Comparison of ENCODE assay signal across 18 mouse cellular contexts in the genomic region with DNA sequence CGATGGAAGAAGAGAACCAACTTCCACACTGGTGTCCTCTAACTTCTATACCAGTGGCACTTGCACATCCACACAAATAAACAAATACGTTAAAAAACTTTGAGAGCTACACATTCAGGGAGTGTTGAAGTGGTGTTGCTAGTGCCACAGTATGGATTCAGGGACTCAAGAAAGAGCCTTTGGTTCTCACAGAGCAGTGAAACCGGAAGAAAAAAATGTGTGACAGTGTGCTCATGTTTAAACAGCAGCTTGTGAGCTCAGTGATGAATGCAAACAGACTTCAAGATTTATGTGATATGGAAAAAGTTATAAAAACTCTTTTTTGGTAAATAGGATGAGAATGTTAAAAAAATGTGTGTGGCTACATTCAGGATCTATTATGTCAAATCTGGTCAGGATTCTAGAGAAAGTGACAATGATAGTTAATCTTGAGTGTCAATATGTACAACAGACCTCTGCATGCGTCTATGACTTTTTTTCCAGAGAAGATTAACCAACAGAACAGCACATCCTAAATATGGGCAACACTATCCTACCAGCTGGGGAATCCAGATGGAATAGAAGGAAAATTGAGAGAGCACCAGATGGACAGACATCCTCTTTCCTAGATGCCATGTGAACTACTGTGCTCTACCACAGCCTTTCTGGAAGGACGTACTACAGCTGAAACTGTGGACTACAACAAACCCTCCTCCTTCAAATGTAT. TPM values are rescaled to one million over a fixed set of nuclear protein-coding genes. Genes with fewer than 3 reads are reported as not detected.
DNase-seq lines count a peak whose midpoint lies in the region; ATAC-seq and TF ChIP-seq lines count a peak whose summit lies in the region.
"Had no signal": no experiment of that assay in that cellular context is flagged by ENCODE, and none has a peak within 500 bp of the region (broad histone marks: within the 10 kb centered on the region; RNA-seq: fewer than 3 reads in every experiment).

No protein-coding gene starts in this region.

- no peaks in the 10 kb centered on the region for H3K27me3 ChIP-seq in forebrain, postnatal 0 days (ENCODE audit: insufficient read depth, low read length)
- H3K27me3 ChIP-seq in forebrain, embryonic 13.5 days: no peaks in the 10 kb centered on the region
- H3K27me3 ChIP-seq in midbrain, embryonic 16.5 days (ENCODE audit: control insufficient read depth, insufficient read depth, low read depth, low read length): no peaks in the 10 kb centered on the region
- H3K27me3 ChIP-seq in thymus, adult 2 months (ENCODE audit: control insufficient read depth, insufficient read depth, low read length): no peaks in the 10 kb centered on the region
- H3K27me3 ChIP-seq: hindbrain, embryonic 15.5 days; lung, embryonic 15.5 days had no signal

- H3K4me3 ChIP-seq in forebrain, postnatal 0 days (ENCODE audit: low read depth, low read length): no peak overlapping the region
- no peak overlapping the region for H3K4me3 ChIP-seq in forebrain, embryonic 13.5 days
- H3K4me3 ChIP-seq in midbrain, embryonic 16.5 days (ENCODE audit: low read depth, low read length): no peak overlapping the region
- no peak overlapping the region for H3K4me3 ChIP-seq in thymus, adult 2 months (ENCODE audit: control insufficient read depth, insufficient read depth, low read length)
- H3K4me3 ChIP-seq: hindbrain, embryonic 15.5 days; lung, embryonic 15.5 days had no signal

- no peak for TF ChIP-seq CTCF in forebrain, postnatal 0 days (IDR thresholded peaks at IDR 0.05; ENCODE audit: low read depth)
- TF ChIP-seq CTCF in thymus, adult 2 months (IDR thresholded peaks at IDR 0.05; ENCODE audit: borderline replicate concordance, control insufficient read depth, extremely low read depth, insufficient read depth, low read length, poor library complexity): no peak

- DNase-seq in forebrain, postnatal 0 days: peak; percentile 40
- peak; percentile 17 for DNase-seq in right cerebral cortex, adult 18-20 months
- DNase-seq in right cerebral cortex, postnatal 14 days: no peak
- DNase-seq in left cerebral cortex, postnatal 25 days (ENCODE audit: low spot score in 2 of 2): peak; percentile 8 to 46
- DNase-seq in lung, postnatal 4 days: no peak
- DNase-seq in thymus, adult 2 months: no peak
- DNase-seq: kidney, adult 11 months; kidney, postnatal 14 days; liver; right cerebral cortex, postnatal 25 days; thymus, postnatal 25 days had no signal

- no peak overlapping the region for H3K27ac ChIP-seq in forebrain, postnatal 0 days (ENCODE audit: low read depth, low read length)
- no peak overlapping the region for H3K27ac ChIP-seq in forebrain, embryonic 13.5 days
- no peak overlapping the region for H3K27ac ChIP-seq in midbrain, embryonic 16.5 days (ENCODE audit: low read length)
- no peak overlapping the region for H3K27ac ChIP-seq in thymus, adult 2 months (ENCODE audit: control insufficient read depth, insufficient read depth, low read length)
- H3K27ac ChIP-seq: hindbrain, embryonic 15.5 days; lung, embryonic 15.5 days had no signal

- no peak overlapping the region for H3K9ac ChIP-seq in forebrain, postnatal 0 days
- H3K9ac ChIP-seq in forebrain, embryonic 13.5 days: no peak overlapping the region
- H3K9ac ChIP-seq in midbrain, embryonic 16.5 days (ENCODE audit: low read depth, low read length): no peak overlapping the region
- H3K9ac ChIP-seq: hindbrain, embryonic 15.5 days; lung, embryonic 15.5 days had no signal

- no peaks in the 10 kb centered on the region for H3K36me3 ChIP-seq in forebrain, postnatal 0 days (ENCODE audit: insufficient read depth)
- H3K36me3 ChIP-seq in forebrain, embryonic 13.5 days (ENCODE audit: poor library complexity, severe bottlenecking): no peaks in the 10 kb centered on the region
- no peaks in the 10 kb centered on the region for H3K36me3 ChIP-seq in midbrain, embryonic 16.5 days (ENCODE audit: control insufficient read depth, insufficient read depth, low read length)
- H3K36me3 ChIP-seq in thymus, adult 2 months (ENCODE audit: control insufficient read depth, insufficient read depth, low read length): no peaks in the 10 kb centered on the region
- H3K36me3 ChIP-seq: hindbrain, embryonic 15.5 days; lung, embryonic 15.5 days had no signal

- ATAC-seq in forebrain, postnatal 0 days: peak; percentile 81
- ATAC-seq in forebrain, embryonic 13.5 days: no peak
- ATAC-seq in midbrain, embryonic 16.5 days: no peak

- TF ChIP-seq POLR2A in thymus, adult 2 months (IDR thresholded peaks at IDR 0.05; ENCODE audit: control insufficient read depth, extremely low read depth, insufficient read depth, low read length, poor library complexity): no peak

- WGBS in forebrain, postnatal 0 days: 69% methylated on average over 5 of the region's 5 CpGs
- WGBS in forebrain, embryonic 13.5 days: 90% methylated on average over 5 of the region's 5 CpGs
- whole genome bisulfite sequencing in midbrain, embryonic 16.5 days: 89% methylated on average over 5 of the region's 5 CpGs
- 96% methylated on average over 5 of the region's 5 CpGs for WGBS in thymus, adult 2 months

- no peaks in the 10 kb centered on the region for H3K9me3 ChIP-seq in forebrain, postnatal 0 days (ENCODE audit: low read length)
- no peaks in the 10 kb centered on the region for H3K9me3 ChIP-seq in forebrain, embryonic 13.5 days (replicated peaks)
- H3K9me3 ChIP-seq in midbrain, embryonic 16.5 days (replicated peaks; ENCODE audit: control insufficient read depth, low read length, poor library complexity, severe bottlenecking): no peaks in the 10 kb centered on the region
- H3K9me3 ChIP-seq: hindbrain, embryonic 15.5 days; lung, embryonic 15.5 days had no signal

- H3K4me2 ChIP-seq in forebrain, postnatal 0 days (ENCODE audit: low read depth): no peak overlapping the region
- H3K4me2 ChIP-seq in forebrain, embryonic 13.5 days: no peak overlapping the region
- no peak overlapping the region for H3K4me2 ChIP-seq in midbrain, embryonic 16.5 days (ENCODE audit: low read length)
- H3K4me2 ChIP-seq: hindbrain, embryonic 15.5 days; lung, embryonic 15.5 days had no signal

- intact Hi-C loops in left cerebral cortex, postnatal 25 days (cut with DNase I): no loop called here

- no peaks in the 10 kb centered on the region for H3K4me1 ChIP-seq in forebrain, postnatal 0 days (ENCODE audit: insufficient read depth)
- H3K4me1 ChIP-seq in forebrain, embryonic 13.5 days: peaks cover 6% of the 10 kb centered on the region; the same call in 1 of the 2 replicates
- H3K4me1 ChIP-seq in midbrain, embryonic 16.5 days (ENCODE audit: control insufficient read depth, insufficient read depth, low read length): no peaks in the 10 kb centered on the region
- no peaks in the 10 kb centered on the region for H3K4me1 ChIP-seq in thymus, adult 2 months (replicated peaks; ENCODE audit: control insufficient read depth, insufficient read depth, low read length)
- H3K4me1 ChIP-seq: hindbrain, embryonic 15.5 days had no signal

RNA-seq across cellular contexts. Expression of a gene that starts 56.6 kb away (rescaled TPM):
- total RNA-seq in forebrain, postnatal 0 days (2014; rRNA removed): 0.23 and 1.3 TPM in 2 replicates
- 0.45 TPM in 1 of 2 replicates, not detected in the other for polyA plus RNA-seq in forebrain, postnatal 0 days (2015; fragmentation: Nextera tagmentation; extraction: Ambion mirVana)
- 1.4 and 2.4 TPM in 2 replicates for polyA plus RNA-seq in forebrain, embryonic 13.5 days (2015; fragmentation: Nextera tagmentation; extraction: Ambion mirVana)
- not detected for total RNA-seq in left cerebral cortex, postnatal 25 days (2021)
- 0.25 and 1.5 TPM in 2 replicates for polyA plus RNA-seq in midbrain, embryonic 16.5 days (2015; fragmentation: Nextera tagmentation; extraction: Ambion mirVana)
- 0.09 and 0.22 TPM in 2 replicates for polyA plus RNA-seq in thymus, adult 2 months (2012; rRNA removed)
- total RNA-seq: megakaryocyte, adult 5-6 weeks; monocyte, adult 5-6 weeks had no signal
- polyA plus RNA-seq: heart, postnatal 0 days; hindbrain, embryonic 15.5 days had no signal

Comparison
In these comparisons a context has a peak if more than half of its experiments do, and no peak if none do; other contexts are left out.
1. DNase-seq: peak in forebrain, postnatal 0 days (single experiment), right cerebral cortex, adult 18-20 months (single experiment) and left cerebral cortex, postnatal 25 days (2 of 2); none in right cerebral cortex, postnatal 14 days (single experiment), lung, postnatal 4 days (0 of 2) and thymus, adult 2 months (single experiment).